Mouse (Mus musculus) erythroid progenitor cell, adult 5-6 weeks (primary cell): ENCODE measurements around the gene Spin2c. TPM values are rescaled to one million over a fixed set of nuclear protein-coding genes. Genes with fewer than 3 reads are reported as not detected.

Experiments used
- ATAC-seq: replicated peaks from 2 replicates; pipeline ENCODE4 v1.8.0; 2016; ENCODE audit warnings: moderate number of reproducible peaks, mild to moderate bottlenecking, moderate TSS enrichment, inconsistent platforms; ENCODE audit not compliant: poor library complexity, low FRiP score, severe bottlenecking
- total RNA-seq, 2 experiments: library from RNA; stranded (forward) in 1 of 2; stranded (reverse) in 1 of 2; fragments of 150-400 nt in 1 of 2; fragments of 186-747, 209-891 nt in 1 of 2; gene quantifications; 2 replicates each; pipeline versions ENCODE4 v1.2.3 to v1.2.4; 2015 to 2017; ENCODE audit warnings: low replicate concordance in 2 of 2

The Spin2c gene
- total RNA-seq (2015; ENCODE audit: low replicate concordance) (not detected in 2 replicates), total RNA-seq (2017; ENCODE audit: low replicate concordance) (not detected in 2 replicates)

GRCm38 (mm10) chrX:153831951-153832561 lies at the start of gene Spin2c:
TSS of gene Spin2c (plus strand) at chrX:153832225.
- ATAC-seq: no peak

DNA sequence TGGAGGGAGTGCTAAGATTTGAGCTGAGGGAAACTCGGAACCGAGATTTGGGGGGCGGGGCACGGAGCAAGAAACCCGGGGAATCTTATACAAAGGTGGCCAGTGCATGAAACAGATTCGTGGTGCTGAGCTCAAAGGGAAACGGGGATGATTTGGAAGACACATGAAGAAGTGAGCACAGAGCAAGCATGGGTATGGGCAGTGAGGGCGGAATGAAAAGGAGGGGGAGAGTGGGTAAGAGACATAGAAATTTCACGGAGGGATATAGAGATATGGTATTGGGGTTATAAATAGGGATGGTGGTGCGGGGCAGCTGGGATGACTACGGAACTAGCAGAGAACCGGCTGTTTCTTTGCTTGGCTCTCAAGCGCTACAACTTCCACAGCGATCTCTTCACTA lies 581 bp downstream of the Spin2c start:
- ATAC-seq: no peak

Other genes starting within 250 kb of the Spin2c start
- gene Kctd12b, start 135.8 kb upstream of the Spin2c start, total RNA-seq (2015; ENCODE audit: low replicate concordance): 0.42 and 3.2 TPM in 2 replicates
- gene Kctd12b, start 135.8 kb upstream of the Spin2c start, total RNA-seq (2017; ENCODE audit: low replicate concordance): 0.77 and 2.1 TPM in 2 replicates
- 3.2 and 8.8 TPM in 2 replicates for gene Nbdy, start 108.6 kb upstream of the Spin2c start, total RNA-seq (2015; ENCODE audit: low replicate concordance)
- gene Nbdy, start 108.6 kb upstream of the Spin2c start, total RNA-seq (2017; ENCODE audit: low replicate concordance): 1.4 and 3.7 TPM in 2 replicates
- gene Samt1, start 180.4 kb downstream of the Spin2c start, total RNA-seq (2015; ENCODE audit: low replicate concordance): not detected in 2 replicates
- gene Samt1, start 180.4 kb downstream of the Spin2c start, total RNA-seq (2017; ENCODE audit: low replicate concordance): not detected in 2 replicates
- not detected in 2 replicates for gene 4921511M17Rik, start 201.6 kb downstream of the Spin2c start, total RNA-seq (2015; ENCODE audit: low replicate concordance)
- not detected in 2 replicates for gene 4921511M17Rik, start 201.6 kb downstream of the Spin2c start, total RNA-seq (2017; ENCODE audit: low replicate concordance)
- gene Gm10057, start 222.8 kb downstream of the Spin2c start, total RNA-seq (2015; ENCODE audit: low replicate concordance): not detected in 2 replicates
- gene Gm10057, start 222.8 kb downstream of the Spin2c start, total RNA-seq (2017; ENCODE audit: low replicate concordance): not detected in 2 replicates